Mouse (Mus musculus) erythroblast, embryonic 14.5 days (primary cell): ENCODE results near the gene Sorcs3.

Experiments used
- GATA1 ChIP-seq: IDR thresholded peaks from 2 replicates; pipeline ENCODE4 v1.6.1; 2012; ENCODE audit warnings: low read length, inconsistent platforms, mixed read lengths
- TAL1 ChIP-seq: IDR thresholded peaks from 3 replicates; pipeline ENCODE4 v1.6.1; 2012; ENCODE audit warnings: low read length, inconsistent platforms, mixed read lengths

DNA sequence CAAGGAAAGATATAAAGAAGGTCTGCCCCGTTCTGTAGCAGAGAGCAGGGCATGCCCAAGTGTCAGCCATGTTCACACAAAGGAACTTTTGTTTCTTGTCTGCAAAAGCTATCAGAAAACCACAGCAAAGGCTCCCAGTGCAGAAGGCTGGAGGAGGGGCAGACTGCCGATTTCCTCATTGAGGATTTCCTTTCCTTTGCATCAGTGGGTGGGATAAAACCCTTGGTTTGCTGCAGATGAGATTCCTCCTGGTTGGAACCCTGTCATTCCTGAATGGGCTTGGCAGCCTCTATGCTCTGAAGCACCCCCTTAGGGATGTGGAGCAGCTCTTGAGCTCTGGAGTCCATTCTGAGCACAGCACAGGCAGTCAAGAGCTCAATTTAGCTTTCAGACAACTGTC is 223.9 kb downstream of the Sorcs3 start:
- TF ChIP-seq TAL1, result no peak
- no peak for TF ChIP-seq GATA1
